Mouse (Mus musculus) layer of hippocampus, adult 9-10 months (tissue): ENCODE data around the gene Tob1.

ENCODE experiments used
- DNase-seq: peaks from one replicate; pipeline ENCODE4 v3.0.0; 2022; ENCODE audit warnings: low spot score

Gene Tob1

DNA sequence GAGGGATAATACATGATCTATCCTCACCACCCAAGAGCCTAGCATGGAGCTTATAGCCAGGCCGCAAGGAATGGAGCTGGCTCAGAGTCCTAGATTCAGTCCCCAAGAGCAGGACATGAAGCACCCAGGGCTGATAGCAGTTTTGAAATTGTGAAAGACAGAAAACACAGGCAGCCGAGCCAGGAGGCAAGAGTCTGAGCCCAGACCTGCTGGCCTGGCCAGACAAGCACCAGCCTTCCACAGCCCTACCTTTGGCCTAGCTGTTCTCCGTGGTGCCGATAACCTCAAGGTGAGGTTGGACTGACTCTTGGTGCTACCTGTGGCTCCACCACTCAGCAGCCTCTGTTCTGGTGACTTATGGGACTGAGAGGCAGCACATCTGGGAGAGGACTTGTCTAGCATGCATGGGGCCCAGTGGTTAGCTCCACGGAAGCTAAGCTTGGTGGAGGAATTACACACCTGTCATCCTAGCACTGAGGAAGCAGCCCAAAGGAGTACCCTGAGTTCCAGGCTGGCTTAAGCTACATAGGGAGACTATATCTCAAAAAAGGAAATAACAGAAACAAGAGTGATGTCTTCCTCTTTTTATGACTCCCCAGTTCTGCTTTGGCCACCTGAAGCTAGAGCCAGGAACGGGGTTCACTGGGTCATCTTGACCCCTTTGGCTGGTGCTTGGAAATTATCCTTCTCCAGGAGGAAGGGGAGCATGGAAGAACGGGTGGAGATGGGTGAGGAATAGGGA, 12.7 kb upstream of the Tob1 start:
- DNase-seq, result no peak

DNA sequence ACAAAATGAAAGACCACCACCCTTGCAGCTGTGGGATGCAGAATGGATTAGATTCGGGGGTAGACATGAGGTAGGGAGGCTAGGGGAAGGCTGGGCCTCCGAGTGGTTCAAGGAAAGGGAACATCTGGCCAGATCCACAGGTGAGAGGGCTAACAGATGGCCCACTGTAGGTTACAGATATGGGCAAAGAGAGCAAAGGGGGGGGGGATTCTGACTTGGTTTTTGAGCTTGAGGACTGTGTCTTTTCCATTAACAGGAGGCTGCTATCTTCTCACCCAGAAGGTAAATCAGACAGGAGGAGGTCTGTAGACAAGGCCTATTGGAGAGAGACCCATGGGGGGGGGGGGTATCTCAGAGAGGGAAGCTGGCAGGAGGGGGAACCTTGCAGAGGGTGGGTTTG, 11.5 kb upstream of the Tob1 start:
- DNase-seq, result no peak

DNA sequence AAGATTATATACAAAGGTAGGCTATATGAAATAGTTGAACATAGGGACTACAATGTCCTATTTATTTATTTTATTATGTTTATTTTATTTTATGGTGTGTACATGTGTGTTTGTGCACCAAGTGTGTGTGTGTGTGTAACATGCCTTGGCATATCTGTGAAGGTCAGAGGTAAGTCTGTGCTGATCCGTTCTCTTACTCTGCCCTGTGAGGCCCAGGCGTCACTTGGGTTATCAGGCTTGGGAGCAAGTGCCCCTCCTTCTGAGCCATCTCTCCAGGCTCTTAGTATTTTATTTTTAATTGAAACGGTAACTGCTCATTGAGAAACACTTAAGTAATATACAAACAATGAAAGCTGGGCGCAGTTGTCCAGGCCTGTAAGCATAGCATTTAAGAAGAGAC, 10.8 kb upstream of the Tob1 start:
- no peak for DNase-seq

DNA sequence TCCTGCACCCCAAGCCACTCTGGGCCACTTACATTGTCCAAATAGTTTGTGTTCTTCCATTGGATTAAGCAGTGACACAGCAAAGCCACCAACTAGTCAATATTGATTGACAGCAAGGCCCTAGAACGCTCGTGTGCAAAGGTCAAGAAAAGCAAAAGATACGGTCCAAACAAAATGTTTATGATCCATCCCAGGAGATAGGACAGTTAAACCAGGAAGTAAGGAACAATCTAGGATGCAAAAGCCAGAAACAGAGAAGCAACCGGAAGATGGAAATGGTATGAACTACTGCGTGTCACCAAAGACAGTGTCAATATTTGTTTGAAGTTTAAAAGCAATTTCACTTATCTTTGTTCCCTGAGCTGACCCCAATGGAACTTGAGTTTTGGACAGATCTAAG, 9.1 kb upstream of the Tob1 start:
- no peak for DNase-seq

DNA sequence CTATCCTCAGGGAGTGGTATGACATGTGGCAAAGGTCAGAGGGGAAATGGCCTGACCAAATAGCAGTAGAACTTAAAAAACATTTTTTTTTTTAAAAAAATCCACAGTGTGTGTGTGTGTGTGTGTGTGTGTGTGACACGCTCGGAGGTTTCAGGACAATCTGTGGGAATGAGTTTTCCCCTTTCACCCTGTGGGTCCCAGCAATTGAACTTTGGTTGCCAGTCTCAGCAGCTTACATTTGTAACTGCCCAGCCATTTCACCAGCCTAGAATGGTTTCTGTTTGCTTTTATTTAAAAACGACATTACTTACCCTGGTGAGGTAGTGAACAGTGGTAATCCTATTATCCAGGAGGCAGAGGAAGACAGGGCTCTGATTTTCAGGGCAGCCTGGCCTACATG, 8.2 kb upstream of the Tob1 start:
- DNase-seq, result no peak

DNA sequence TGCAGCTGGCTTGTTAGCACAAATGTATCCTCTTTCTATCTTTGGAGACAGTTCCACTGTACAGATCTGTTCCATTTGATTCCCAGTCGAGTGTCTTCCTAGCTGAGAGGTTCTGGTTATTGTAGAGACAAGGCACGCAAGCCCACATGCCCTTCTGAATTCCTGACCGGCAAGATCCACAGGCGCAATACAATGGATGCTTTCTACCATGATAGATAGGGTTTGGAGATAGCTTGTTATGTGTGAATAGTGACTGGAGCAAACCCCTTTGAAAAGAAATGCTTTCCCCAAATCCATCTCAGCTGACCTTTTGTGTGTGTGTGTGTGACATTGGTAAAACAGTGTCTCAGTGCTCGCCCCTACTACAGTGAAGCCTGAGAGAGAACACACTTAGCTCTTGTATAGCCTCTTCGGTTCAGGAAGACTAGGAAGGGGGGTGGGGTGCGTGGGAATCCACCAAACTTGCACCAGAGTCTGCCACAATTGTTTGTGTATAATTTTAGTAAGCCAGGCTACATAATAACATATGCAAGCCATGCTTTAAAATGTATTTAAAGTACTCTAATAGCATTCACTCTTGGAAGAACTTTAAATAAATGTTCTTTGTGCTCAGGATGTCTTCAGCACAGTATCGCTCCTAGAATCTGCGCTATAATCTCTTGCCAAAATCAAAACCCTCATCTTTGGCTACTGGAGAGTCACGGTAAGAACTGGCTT, 4.7 kb upstream of the Tob1 start:
- no peak for DNase-seq

DNA sequence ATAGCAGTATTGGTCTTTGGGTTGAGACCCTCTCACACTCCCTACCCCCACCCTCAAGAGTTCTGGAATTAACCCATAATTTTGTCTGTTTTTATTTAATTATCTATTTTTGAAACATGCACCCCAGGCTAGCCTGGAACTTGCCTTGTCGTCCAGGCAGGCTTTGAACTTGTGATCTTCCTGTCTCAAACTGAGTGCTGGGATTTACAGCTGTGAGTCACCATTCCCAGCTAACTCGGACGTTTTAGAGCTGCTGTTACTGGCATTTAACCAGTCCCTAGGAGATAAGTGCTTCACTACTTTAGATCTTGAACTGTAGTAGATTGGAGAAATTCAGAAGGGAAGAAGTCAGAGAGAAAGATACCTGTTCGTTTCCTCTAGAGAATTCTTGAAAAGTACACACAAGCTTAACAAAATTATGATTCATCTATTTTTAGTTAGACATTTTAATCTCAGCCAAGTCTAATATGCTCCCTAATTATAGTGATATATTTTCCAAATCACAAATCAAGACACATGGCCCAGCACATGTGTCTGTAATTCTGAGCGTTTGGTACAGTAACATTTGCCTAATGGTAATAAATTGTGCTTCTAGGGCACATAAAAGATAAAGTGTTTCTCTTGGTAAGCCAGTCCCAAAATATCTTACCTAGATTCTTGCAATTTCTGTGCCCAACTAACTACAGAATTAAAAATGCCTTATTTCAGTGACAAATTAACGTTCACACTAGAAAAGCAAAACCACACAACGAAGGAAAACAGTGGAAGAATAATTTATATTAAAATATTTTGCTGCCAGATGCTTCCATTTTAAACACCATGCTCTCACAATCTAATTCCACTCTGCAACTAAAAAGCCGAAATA, 2.2 kb upstream of the Tob1 start:
- no peak for DNase-seq

DNA sequence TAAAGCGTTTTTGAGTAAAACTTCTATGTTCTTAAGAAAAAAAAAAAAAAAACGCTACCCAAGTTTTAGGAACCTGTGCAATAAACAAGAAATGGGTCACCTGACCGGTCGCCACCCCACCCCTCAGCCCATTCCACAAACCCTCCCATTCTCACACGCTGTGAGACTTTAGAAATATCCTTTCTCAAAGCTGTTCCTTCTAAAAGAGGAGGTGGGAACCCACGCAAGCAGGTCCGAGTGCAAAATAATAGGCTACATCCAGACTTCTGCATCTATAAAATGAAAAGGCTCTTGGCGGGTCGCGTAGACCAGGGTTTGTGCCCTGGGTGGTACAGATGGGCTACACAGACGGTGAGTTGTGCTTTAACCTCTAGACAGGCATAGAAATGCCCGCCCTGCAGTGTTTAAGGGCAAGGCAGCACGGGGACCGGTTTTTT, 1.5 kb upstream of the Tob1 start:
- DNase-seq, result no peak

DNA sequence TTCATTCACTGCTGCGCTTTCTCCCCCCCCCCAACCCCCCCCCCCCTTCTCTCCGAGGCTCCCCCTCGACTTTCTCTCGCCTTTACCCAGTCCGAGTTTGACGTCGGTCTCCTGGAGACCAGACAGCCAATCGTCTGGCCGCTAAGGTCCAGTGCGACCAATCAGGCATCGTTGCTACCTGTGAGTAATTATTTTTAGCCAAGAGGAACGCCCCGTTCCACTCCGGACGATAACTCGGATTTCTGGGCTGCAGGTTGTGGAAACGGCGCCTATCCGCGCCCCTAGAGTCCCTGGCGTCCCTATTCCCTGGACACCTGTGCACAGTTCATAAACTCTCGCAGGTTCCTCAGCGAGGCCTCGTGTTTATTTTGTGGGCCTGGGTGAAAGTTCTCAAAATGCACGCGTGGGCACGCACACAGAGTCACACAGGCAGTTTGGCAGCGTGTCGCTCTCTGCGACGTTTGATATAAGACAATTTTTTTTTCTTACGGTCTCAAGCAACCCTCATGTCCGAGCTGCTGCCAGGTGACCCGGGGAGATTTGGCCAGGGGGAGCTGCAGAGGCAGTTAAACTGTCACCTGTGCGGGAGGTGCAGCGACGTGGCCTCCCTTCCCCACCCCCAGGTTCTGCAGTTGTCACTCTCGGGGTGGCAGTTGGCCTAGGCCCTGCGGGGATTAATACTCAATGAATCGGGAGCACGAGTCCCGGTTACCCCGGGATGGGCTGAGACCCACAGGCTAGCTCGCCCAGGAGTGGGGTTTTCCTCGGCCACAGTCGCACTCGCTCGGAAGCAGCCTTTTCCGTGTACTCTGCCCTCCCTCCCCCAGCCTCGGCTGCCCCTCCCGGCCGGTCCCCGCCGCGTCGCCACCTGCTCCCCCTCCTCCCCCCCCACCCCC, 815 bp upstream of the Tob1 start:
- peak; percentile 76 for DNase-seq

DNA sequence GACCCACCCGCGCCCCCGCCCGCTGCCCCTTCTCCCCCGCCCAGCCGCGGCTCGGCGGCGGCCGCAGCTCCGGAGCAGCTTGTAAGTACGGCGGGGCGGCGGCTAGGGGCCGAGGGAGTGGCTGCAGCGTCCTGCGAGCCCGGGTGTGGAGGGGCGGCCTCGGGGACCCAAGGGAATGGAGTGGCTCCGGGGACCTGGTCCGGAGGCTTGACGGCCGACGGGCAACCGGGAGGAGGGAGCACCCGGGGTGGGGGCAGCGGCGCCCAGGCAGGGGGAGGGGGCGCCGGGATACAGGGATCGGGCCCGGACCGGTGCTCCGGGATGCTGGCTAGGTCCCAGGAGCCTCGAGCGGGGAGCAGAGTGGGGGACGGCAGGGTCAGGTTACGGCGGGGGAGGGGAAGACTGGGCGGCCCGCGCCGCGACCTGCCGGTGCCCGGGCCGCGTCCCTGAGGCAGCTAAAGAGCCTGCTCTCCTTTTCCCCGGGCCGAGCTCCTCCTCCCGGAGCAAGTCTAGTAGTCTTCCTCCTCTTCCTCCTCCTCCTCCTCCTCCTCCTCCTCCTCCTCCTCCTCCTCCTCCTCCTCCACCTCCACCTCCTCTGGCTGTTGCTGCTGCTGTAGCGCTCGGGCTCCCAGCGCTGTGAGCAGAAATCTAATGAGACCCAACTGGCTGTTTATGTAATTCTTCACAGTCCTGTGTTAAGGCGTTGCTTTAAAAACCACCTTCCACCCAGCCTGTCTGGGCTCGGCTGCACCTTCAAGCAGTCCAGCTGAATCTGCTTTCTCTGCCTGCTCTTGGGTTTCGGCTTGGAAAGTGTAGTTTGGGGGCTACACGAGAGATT, 616 bp downstream of the Tob1 start:
- DNase-seq, result no peak

DNA sequence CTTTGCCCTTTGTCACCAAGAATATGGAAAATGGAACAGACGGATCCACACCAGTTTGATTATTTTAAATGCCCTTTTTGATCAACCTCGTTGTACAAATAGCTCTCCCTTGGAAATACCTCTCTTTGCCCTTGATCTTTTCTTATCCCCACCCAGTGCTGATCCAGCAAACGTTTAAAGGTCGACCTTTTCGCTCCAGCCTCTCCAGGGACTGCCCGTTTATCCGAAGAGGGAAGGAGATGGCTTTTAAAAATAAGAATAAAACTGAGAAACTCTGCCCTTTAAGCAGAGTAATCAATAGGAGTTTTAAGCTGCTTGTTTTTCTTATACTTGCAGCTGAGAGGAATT, 1.2 kb downstream of the Tob1 start:
- DNase-seq, result no peak

DNA sequence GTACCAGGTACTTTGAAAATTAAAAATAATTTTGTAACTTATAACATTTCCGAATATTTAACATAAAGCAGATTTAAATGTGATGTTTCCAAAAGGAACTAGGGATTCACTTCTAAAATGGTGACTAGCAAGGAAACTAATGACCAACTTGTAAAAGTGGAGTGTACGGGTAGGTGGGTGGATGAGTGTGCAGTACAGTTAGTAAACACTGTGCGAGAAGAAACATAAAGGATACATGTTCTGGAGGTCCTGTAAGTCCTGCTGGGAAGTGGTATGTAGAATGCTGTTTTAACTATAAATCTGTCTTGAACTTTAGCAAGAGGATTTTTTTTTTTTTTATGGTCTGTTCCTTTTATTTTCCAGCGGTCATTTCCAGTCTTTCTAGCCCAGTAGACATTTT, 1.7 kb downstream of the Tob1 start:
- DNase-seq, result no peak

DNA sequence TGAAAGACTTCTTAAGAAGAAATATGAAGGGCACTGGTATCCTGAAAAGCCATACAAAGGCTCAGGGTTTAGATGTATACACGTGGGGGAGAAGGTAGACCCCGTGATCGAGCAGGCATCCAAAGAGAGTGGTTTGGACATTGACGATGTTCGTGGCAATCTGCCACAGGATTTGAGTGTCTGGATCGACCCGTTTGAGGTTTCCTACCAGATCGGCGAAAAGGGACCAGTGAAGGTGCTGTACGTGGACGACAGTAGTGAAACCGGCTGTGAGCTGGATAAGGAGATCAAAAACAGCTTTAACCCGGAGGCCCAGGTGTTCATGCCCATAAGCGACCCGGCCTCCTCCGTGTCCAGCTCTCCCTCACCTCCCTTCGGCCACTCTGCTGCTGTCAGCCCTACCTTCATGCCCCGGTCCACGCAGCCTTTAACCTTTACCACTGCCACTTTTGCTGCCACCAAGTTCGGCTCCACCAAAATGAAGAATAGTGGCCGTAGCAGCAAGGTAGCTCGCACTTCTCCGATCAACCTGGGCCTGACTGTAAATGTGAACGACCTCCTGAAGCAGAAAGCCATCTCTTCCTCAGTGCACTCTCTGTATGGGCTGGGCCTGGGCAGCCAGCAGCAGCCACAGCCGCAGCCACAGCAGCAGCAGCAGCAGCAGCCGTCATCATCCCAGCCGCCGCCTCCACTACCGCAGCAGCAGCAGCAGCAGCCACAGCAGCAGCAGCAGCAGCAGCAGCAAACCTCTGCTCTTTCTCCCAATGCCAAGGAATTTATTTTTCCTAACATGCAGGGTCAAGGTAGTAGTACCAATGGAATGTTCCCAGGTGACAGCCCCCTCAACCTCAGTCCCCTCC, 2.7 kb downstream of the Tob1 start:
- DNase-seq, result no peak

DNA sequence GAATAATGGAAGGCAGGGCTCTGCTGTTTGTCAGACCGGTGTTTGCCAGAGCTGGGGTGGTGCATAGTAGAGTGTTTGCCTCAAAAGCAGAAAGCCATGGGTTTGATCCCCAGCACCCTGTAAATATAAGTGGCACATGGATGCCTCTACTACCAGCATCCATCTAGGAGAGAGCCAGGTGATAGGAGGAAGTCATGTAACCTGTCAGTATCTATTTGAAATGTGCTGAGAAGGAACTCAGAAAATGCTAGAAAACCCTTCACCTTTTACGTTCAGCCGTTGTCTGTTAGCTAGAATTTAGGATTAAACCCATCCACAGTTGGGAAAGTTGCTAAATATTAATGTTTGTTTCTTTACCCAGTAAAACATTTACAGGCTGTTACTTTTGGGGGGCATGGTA, 4.3 kb downstream of the Tob1 start:
- DNase-seq, result no peak

DNA sequence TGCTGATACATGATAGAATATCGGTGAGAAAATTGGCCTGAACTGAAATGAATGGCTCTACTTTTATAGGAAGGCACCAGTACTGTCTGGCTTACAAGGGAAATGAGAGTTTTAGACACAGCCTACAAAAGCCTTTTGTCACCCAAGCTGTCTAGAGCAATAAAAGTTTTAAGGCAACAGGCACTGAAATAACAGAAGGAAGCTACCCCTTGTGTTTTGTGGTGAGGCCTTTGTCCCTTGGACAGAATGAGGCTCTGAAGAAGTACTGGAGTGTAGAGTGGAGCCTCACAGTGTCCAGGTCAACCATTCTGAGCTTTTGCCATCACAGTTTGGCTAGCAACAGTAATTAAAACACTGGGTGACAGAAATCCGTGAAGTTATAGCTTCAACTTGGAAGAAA, 5.0 kb downstream of the Tob1 start:
- no peak for DNase-seq

DNA sequence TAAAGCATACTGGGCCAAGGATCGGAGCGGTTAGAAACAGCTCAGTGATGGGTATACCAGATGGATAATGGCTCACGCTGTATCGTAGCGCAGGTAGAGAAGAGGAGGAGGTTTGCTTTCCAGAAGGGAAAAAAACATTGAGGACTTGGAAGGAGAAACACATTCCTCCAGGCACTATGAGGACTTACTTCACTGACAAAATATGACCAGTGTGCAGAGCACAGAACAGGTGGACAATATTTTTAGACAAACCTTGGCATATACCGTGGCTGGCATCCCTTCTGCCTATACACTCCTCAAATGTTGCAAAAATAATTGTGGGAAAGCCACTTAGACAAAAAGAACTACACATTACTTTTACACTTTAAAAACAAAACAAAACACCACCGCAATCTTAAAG, 10.0 kb downstream of the Tob1 start:
- DNase-seq, result no peak

DNA sequence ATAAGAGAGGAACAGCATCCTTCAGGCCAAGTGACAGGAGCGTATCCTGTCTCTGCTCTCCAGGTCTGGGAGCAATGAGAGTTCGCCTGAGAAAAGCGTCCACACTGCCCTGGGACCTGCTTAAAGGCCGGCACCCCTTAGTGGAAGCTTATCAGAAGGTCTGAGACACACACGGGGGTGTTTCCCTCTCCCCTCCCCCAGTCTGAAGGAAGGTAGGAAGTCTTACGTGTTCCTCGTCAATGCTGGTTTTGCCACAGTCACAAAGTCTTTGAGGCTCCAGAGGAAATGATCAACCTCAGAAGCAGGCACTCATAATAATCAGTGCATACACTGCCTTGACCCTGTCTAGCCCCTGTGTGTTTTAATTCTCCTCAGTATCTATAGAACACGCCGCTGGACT, 12.3 kb downstream of the Tob1 start:
- DNase-seq, result no peak

DNA sequence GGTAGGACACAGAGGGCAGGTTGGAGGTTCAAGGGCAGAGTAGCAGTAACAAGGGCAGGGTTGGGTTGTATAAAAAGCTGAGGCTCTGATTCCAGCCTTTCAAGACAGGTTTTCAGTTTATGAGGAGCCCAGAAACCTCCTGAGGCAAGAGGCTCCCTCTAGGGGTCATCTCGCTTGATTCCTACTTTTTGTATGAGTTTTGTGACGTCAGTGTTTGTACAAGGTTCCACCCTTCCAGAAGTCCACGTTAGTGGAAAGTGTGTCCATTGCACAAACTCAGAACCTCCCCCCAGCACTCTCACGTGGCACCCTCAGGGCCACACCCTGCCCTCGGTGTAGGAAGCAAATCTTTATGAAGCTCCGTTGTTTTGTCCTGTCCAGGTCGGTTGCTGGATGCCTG, 14.7 kb downstream of the Tob1 start:
- no peak for DNase-seq

DNA sequence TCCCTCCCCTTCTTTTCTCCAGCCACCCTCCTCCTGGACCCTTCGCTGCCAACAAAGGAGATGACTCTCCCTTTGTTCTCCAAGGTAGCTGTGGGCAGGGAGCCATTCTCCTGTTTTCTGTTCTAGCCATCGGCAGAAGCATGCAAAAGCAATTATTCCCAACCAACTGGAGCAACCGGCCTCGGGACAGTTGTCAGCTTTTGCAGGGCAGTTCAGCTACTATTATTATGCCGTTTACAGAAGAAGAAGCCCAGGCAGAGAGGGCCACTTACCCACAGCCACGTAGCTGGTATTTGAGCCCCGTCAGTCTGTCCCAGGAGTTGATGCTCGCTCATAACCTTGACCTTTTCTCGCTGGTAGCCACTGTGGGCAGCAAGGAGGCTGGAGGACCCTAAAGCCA, 17.2 kb downstream of the Tob1 start:
- no peak for DNase-seq
